Mouse (Mus musculus) liver, embryonic 14.5 days (tissue): ENCODE data around the gene H2al1m.

Experiments used
- CTCF ChIP-seq: IDR thresholded peaks from 2 replicates; pipeline ENCODE4 v1.5.1; 2016; ENCODE audit warnings: antibody characterized with exemption, low read depth, control low read depth
- EP300 ChIP-seq: IDR thresholded peaks from 2 replicates; pipeline ENCODE4 v1.6.1; 2016; ENCODE audit warnings: antibody characterized with exemption, low read depth

GRCm38 (mm10) chrX:9244603-9245336, 38.8 kb upstream of the H2al1m start:
- TF ChIP-seq CTCF (peak; percentile 38; the same call in 1 of the 2 replicates), EP300 (peak; percentile 98)
